Mouse (Mus musculus): ENCODE measurements at regions not wholly inside any gene's neighbourhood (a gene's known extent, or its start where the extent isn't known, plus 50 kb on each side); places are given as distances from the start of the nearest gene placed in this dataset.

- DNase-seq (ENCODE audit: extremely low read depth, low read depth, low spot score) = no peak
- Histone ChIP-seq H3K27me3 (ENCODE audit: control insufficient read depth, insufficient read depth, low read length) (no peaks in the 10 kb centered on the region), H3K27ac (replicated peaks; ENCODE audit: insufficient read depth, low read depth, low read length) (no peak overlapping the region), H3K79me2 (ENCODE audit: control insufficient read depth, insufficient read depth, low read length) (no peaks in the 10 kb centered on the region), H3K4me3 (ENCODE audit: insufficient read depth, low read depth, low read length) (no peak overlapping the region), H3K36me3 (ENCODE audit: control insufficient read depth, insufficient read depth, low read length) (no peaks in the 10 kb centered on the region), H3K4me1 (ENCODE audit: control insufficient read depth, insufficient read depth, low read length) (no peaks in the 10 kb centered on the region), H3K9ac (ENCODE audit: low read depth, low read length) (no peak overlapping the region)
- WGBS = 47% methylated on average over 1 of the region's 1 CpGs
- TF ChIP-seq POLR2A (IDR thresholded peaks at IDR 0.05; ENCODE audit: extremely low read depth, insufficient read depth, low read length) = no peak
- no peak for TF ChIP-seq CTCF (IDR thresholded peaks at IDR 0.05; ENCODE audit: low read depth, low read length)
Observed at GRCm38 (mm10) chr8:102329955-102330354, 455.5 kb downstream of the Cdh11 start.

Measured in liver, adult 2 months (tissue).